Comparison of ENCODE assay signal across 8 mouse cellular contexts in the genomic region with DNA sequence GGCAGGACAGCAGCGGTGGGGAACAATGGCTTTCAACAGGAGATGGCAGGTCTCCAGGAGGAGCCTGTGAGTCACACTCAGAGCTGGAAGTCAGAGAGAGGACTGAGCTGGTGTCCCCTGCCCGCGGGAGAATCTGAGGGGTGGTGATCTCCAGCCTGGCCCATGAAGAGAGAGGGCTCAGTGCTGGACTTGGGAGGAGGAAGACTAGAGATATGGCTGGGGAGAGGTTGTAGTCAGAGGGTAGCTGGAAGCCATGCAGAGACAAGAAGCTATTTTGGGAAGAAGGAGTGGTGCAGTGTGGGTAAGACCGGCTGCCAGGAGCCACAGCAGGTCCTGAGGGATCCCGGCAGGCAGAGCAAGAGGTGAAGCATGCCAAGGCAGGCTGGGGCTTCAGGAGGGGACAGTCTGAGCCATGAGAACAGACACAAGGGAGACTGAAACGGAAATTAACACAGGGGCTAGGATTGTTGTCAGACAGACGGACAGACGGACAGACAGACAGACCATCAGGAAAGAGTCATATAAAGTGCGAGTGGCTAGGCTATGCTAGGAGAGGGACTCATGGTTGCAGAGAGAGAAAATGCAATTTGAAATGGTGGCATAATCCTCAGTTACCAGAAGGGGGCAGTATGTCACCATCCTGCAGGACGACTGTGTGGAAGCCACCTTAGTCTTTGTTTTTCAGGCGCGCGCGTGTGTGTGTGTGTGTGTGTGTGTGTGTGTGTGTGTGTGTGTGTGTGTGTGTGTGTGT. TPM values are rescaled to one million over a fixed set of nuclear protein-coding genes. Genes with fewer than 3 reads are reported as not detected.
DNase-seq lines count a peak whose midpoint lies in the region; ATAC-seq and TF ChIP-seq lines count a peak whose summit lies in the region.

No protein-coding gene starts in this region.

- no peaks in the 10 kb centered on the region for H3K27me3 ChIP-seq in stomach, postnatal 0 days (ENCODE audit: control insufficient read depth, insufficient read depth, low read length)

- intact Hi-C loops in gastrocnemius, postnatal 36 days (cut with DNase I), result loop anchor here (2.0 to 5.0 kb wide), 2 partner anchors 45 to 70 kb away; no protein-coding TSS in a partner anchor

- peak; percentile 51 for ATAC-seq in inflammation-experienced regulatory T-cells, adult 6 months
- ATAC-seq in stomach, postnatal 0 days (ENCODE audit: low FRiP score, low TSS enrichment), result peak; percentile 62

- no peak overlapping the region for H3K4me3 ChIP-seq in stomach, postnatal 0 days (ENCODE audit: low read depth, low read length)

- TF ChIP-seq CTCF in stomach, postnatal 0 days (IDR thresholded peaks at IDR 0.05; ENCODE audit: low read depth), result peak; percentile 95

- TF ChIP-seq EP300 in stomach, postnatal 0 days (optimal IDR thresholded peaks at IDR 0.05), result no peak

- peak overlapping the region; percentile 35 for H3K9ac ChIP-seq in stomach, postnatal 0 days (ENCODE audit: low read length)

- DNase-seq in layer of hippocampus, postnatal 10 days (ENCODE audit: low spot score in 2 of 2), result peak; percentile 46 to 72
- DNase-seq in layer of hippocampus, postnatal 25 days (ENCODE audit: extremely low spot score in 1 of 2, low spot score in 1 of 2), result no peak
- peak; percentile 86 for DNase-seq in NIH3T3 (ENCODE audit: low read depth)
- DNase-seq in cerebellum, postnatal 36 days, result peak; percentile 61 to 73
- peak; percentile 40 to 59 for DNase-seq in gastrocnemius, postnatal 36 days
- peak; percentile 66 for DNase-seq in lung, postnatal 10 days
- peak; percentile 58 for DNase-seq in stomach, postnatal 0 days (ENCODE audit: low spot score)

- H3K9me3 ChIP-seq in stomach, postnatal 0 days (ENCODE audit: control insufficient read depth, low read length), result no peaks in the 10 kb centered on the region

- H3K27ac ChIP-seq in stomach, postnatal 0 days (replicated peaks), result no peak overlapping the region; the same call in 1 of the 2 replicates

- H3K4me2 ChIP-seq in stomach, postnatal 0 days (replicated peaks; ENCODE audit: low read depth), result peak overlapping the region; percentile 36

- WGBS in stomach, postnatal 0 days, result 8% methylated on average over 14 of the region's 14 CpGs

- H3K4me1 ChIP-seq in stomach, postnatal 0 days (replicated peaks; ENCODE audit: control insufficient read depth, insufficient read depth), result no peaks in the 10 kb centered on the region

- no peaks in the 10 kb centered on the region for H3K36me3 ChIP-seq in stomach, postnatal 0 days (ENCODE audit: control insufficient read depth, insufficient read depth, low read length)

RNA-seq across cellular contexts. Expression of a gene that starts 4.2 kb away (rescaled TPM):
- total RNA-seq in layer of hippocampus, postnatal 10 days (2021), result under 1 TPM; 0.07 to 0.09 TPM
- under 1 TPM; 0.07 to 0.19 TPM for total RNA-seq in layer of hippocampus, postnatal 25 days (2021)
- total RNA-seq in gastrocnemius, postnatal 36 days (2021), result 100 to 1,000 TPM in 1 of 2 experiments, 10 to 100 TPM in 1; 96.9 to 125 TPM
- not detected for polyA plus RNA-seq in inflammation-experienced regulatory T-cells, adult 6 months (2017; shearing (Covaris generic))
- 0.05 and 0.11 TPM in 2 replicates for polyA plus RNA-seq in stomach, postnatal 0 days (2015; fragmentation: Nextera tagmentation; extraction: Ambion mirVana)

RNA-seq across cellular contexts. Expression of a gene that starts 42.1 kb away (rescaled TPM):
- total RNA-seq in layer of hippocampus, postnatal 10 days (2021), result 10 to 100 TPM; 28.3 to 31.6 TPM
- total RNA-seq in layer of hippocampus, postnatal 25 days (2021), result 10 to 100 TPM; 31.0 to 37.4 TPM
- under 1 TPM; 0.28 to 0.52 TPM for total RNA-seq in gastrocnemius, postnatal 36 days (2021)
- 1 to 10 TPM in 1 of 3 experiments, under 1 TPM in 2; 0.29 to 1.2 (median 0.43) TPM for polyA plus RNA-seq in inflammation-experienced regulatory T-cells, adult 6 months (2017; shearing (Covaris generic))
- 8.6 and 9.5 TPM in 2 replicates for polyA plus RNA-seq in stomach, postnatal 0 days (2015; fragmentation: Nextera tagmentation; extraction: Ambion mirVana)

RNA-seq across cellular contexts. Expression of a gene that starts 43.1 kb away (rescaled TPM):
- total RNA-seq in layer of hippocampus, postnatal 10 days (2021), result 10 to 100 TPM in 1 of 2 experiments, 1 to 10 TPM in 1; 9.9 to 10.4 TPM
- total RNA-seq in layer of hippocampus, postnatal 25 days (2021), result 10 to 100 TPM; 14.5 to 15.9 TPM
- total RNA-seq in gastrocnemius, postnatal 36 days (2021), result 10 to 100 TPM in 1 of 2 experiments, 1 to 10 TPM in 1; 3.0 to 11.0 TPM
- 10 to 100 TPM; 21.7 to 47.3 (median 39.5) TPM for polyA plus RNA-seq in inflammation-experienced regulatory T-cells, adult 6 months (2017; shearing (Covaris generic))
- polyA plus RNA-seq in stomach, postnatal 0 days (2015; fragmentation: Nextera tagmentation; extraction: Ambion mirVana), result 5.5 and 5.6 TPM in 2 replicates

Comparison
In these comparisons a context has a peak if more than half of its experiments do, and no peak if none do; other contexts are left out.
1. DNase-seq: peak in layer of hippocampus, postnatal 10 days (2 of 2), NIH3T3 (single experiment), cerebellum, postnatal 36 days (2 of 2), gastrocnemius, postnatal 36 days (2 of 2), lung, postnatal 10 days (single experiment) and stomach, postnatal 0 days (single experiment); none in layer of hippocampus, postnatal 25 days (0 of 2).
2. RNA of a gene that starts 4.2 kb away (total RNA-seq): 96.9 to 125 TPM in gastrocnemius, postnatal 36 days; 0.07 to 0.19 TPM in layer of hippocampus, postnatal 25 days and 0.07 to 0.09 TPM in layer of hippocampus, postnatal 10 days; every median in the first group is over 10 times any median in the second.
3. RNA of a gene that starts 42.1 kb away (total RNA-seq): 31.0 to 37.4 TPM in layer of hippocampus, postnatal 25 days and 28.3 to 31.6 TPM in layer of hippocampus, postnatal 10 days; 0.28 to 0.52 TPM in gastrocnemius, postnatal 36 days; every median in the first group is over 10 times any median in the second.